Mouse (Mus musculus): Measurements from ENCODE around the gene Paox. TPM values are rescaled to one million over a fixed set of nuclear protein-coding genes. Genes with fewer than 3 reads are reported as not detected.

Paox gene
- polyA plus RNA-seq, 1 experiment from 2014 or later = 20.5 TPM

DNA sequence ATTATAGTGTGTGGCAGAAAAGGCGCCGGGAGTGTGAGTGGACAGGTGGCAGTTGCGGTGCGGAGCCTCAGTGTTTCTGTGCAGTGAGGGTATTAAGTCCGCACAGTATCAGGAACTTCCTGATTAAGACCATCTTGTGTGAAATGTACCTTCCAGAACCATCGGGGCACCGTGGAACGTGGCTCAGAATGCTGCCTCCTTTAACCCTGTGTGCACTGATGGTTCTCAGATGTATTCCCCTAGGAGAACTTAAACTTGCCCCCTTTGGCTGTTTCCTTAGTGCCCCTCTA is 22.4 kb downstream of the Paox start:
- under 1% methylated on average over 8 of the region's 8 CpGs for WGBS

DNA sequence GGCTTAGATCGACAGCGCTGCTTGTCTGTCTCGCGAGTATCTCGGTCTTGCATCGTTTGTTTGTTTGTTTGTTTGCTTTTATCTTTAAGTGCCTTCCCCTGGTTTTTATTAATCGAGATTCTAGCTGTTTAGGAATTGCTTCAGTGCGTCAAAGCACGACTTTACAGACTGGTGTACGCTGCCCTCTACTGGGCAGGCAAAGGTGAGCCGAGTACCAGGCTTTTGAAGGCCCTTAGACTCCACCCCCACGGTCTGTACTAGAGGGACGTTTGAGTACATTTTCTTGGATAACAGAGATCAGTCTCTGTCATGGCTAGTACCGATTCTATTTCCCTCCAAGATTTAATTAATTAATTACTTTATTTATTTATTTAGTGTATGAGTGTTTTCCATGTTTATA is 25.8 kb downstream of the Paox start:
- Histone ChIP-seq H3K27ac (replicated peaks) (no peak overlapping the region), H3K4me2 (replicated peaks) (no peak overlapping the region), H3K4me3 (replicated peaks) (no peak overlapping the region), H3K36me3 (no peaks in the 10 kb centered on the region), H3K4me1 (peaks cover 4% of the 10 kb centered on the region; the same call in 1 of the 2 replicates), H3K9me3 (replicated peaks) (no peaks in the 10 kb centered on the region), H3K9ac (no peak overlapping the region), H3K27me3 (no peaks in the 10 kb centered on the region)
- ATAC-seq (ENCODE audit: insufficient number of reproducible peaks, low FRiP score, low TSS enrichment, low read depth) = no peak
- WGBS = 3% methylated on average over 14 of the region's 14 CpGs

More for the DNA sequence above, 22.4 kb downstream of the Paox start:
- H3K27me3 ChIP-seq = no peaks in the 10 kb centered on the region
- H3K4me2 ChIP-seq (replicated peaks) = peak overlapping the region; percentile 83
- H3K36me3 ChIP-seq = peaks cover 9% of the 10 kb centered on the region
- H3K4me1 ChIP-seq = peaks cover 4% of the 10 kb centered on the region; the same call in 1 of the 2 replicates
- peak overlapping the region; percentile 60 for H3K4me3 ChIP-seq (replicated peaks)
- no peaks in the 10 kb centered on the region for H3K9me3 ChIP-seq (replicated peaks)
- ATAC-seq (ENCODE audit: insufficient number of reproducible peaks, low FRiP score, low TSS enrichment, low read depth) = no peak
- H3K27ac ChIP-seq (replicated peaks) = peak overlapping the region; percentile 85
- peak overlapping the region; percentile 66 for H3K9ac ChIP-seq

DNA sequence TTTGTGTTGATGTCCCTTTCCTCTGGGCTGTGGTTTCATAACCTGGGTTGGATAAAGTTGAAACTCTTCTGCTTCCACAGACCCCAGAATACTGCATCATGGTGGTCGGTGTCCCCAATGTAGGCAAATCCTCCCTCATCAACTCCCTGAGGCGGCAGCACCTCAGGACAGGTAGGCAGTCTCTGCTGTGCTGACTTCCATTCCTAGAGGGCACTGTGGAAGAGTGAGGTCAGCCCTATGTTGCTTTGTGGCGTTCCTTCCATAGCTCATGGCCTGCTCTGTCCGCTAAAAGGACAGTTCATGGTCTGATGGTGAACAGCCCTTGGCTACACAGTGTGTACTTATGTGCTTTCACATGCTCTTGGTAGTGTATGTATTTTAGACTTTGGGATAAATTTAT is 29.0 kb downstream of the Paox start:
- no peak overlapping the region for H3K27ac ChIP-seq (replicated peaks)
- ATAC-seq (ENCODE audit: insufficient number of reproducible peaks, low FRiP score, low TSS enrichment, low read depth) = no peak
- H3K27me3 ChIP-seq = no peaks in the 10 kb centered on the region
- no peaks in the 10 kb centered on the region for H3K9me3 ChIP-seq (replicated peaks)
- no peaks in the 10 kb centered on the region for H3K4me1 ChIP-seq
- WGBS = 80% methylated on average over 4 of the region's 4 CpGs
- H3K36me3 ChIP-seq = peaks cover 5% of the 10 kb centered on the region; the same call in 1 of the 2 replicates
- no peak overlapping the region for H3K4me3 ChIP-seq (replicated peaks)
- H3K9ac ChIP-seq = no peak overlapping the region
- H3K4me2 ChIP-seq (replicated peaks) = no peak overlapping the region

DNA sequence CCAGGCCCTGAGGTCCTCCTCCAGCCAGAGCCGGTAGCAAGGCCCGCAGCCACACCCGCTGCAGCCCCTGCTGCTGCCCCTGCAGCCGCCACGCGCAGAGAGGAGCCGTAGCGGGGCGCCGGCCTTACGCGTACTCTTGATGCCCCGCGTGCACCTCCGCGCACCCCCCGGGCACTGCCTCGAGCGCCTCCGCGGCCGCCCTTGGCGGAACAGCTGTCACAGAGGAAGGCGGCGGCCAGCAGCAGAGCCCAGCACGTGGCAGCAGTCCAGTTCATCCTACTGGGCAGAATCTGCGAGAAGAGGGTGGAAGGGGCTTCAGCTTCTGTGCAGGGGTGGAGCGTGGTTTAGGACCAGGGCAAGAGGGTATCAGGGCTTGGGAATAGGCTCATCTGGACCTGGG is 37.8 kb downstream of the Paox start:
- H3K4me1 ChIP-seq = peaks cover 11% of the 10 kb centered on the region
- no peak overlapping the region for H3K9ac ChIP-seq
- no peak overlapping the region for H3K27ac ChIP-seq (replicated peaks)
- no peak for ATAC-seq (ENCODE audit: insufficient number of reproducible peaks, low FRiP score, low TSS enrichment, low read depth)
- H3K36me3 ChIP-seq = no peaks in the 10 kb centered on the region
- peaks cover 38% of the 10 kb centered on the region for H3K27me3 ChIP-seq
- peak overlapping the region; percentile 11; the same call in 1 of the 2 replicates for H3K4me3 ChIP-seq (replicated peaks)
- H3K9me3 ChIP-seq (replicated peaks) = no peaks in the 10 kb centered on the region
- WGBS = 4% methylated on average over 28 of the region's 28 CpGs
- peak overlapping the region; percentile 43 for H3K4me2 ChIP-seq (replicated peaks)

DNA sequence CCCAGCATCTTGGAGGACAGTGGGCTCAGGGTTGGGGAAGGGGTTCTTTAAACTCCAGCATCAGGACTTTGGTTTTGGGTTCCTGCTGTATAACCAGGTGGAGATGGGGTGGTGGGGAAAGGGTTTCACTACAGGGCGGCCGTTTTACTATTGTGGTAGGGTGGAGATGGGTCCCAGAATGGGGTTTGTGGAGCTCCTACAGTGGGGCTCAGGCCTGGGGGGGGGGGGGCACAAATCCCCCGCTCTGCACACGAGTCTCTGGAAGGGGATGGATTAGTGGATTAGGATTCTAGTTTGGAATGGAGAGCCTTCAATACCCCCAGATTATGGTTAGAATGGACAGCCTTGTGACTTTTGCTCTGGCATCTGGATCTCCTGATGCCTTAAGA is 38.2 kb downstream of the Paox start:
- Histone ChIP-seq H3K27ac (replicated peaks) (no peak overlapping the region), H3K4me2 (replicated peaks) (peak overlapping the region; percentile 46), H3K9me3 (replicated peaks) (no peaks in the 10 kb centered on the region), H3K4me1 (peaks cover 11% of the 10 kb centered on the region), H3K4me3 (replicated peaks) (peak overlapping the region; percentile 30), H3K36me3 (no peaks in the 10 kb centered on the region), H3K9ac (no peak overlapping the region), H3K27me3 (peaks cover 41% of the 10 kb centered on the region)
- WGBS = 19% methylated on average over 4 of the region's 4 CpGs
- ATAC-seq (ENCODE audit: insufficient number of reproducible peaks, low FRiP score, low TSS enrichment, low read depth) = no peak

DNA sequence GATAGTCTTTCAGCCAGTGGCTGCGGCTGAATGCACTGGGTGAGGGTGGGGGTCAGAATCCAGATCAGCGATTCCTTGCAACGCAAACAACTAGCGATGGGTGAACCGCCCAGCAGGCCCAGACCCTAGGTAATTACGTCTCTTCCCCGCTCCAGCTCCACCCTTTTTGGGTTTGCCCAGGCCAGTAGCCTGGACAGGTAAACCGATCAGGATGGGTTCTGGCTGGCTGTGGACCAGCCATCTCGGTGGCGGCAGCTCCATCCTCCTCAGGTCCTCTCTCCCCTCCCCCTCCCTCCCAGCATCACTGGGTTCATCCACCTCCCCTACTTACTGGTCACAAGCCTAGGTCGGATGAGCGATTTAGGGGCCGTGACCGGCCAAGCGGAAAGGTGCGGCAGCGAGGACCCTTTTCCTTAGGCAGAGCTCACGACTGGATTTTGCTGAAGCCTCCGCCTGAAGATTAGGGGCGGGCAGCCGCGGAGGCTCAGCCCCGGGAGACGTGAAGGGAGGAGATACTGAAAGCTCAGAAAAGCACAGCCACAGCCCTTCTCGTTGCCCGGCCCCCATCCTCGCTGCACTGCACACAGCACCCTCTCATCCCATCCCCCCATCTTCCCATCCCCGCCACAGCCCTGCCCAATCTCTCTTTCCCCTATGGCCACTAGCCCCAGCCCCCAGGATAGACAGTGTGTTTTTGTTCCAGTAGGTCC is 38.8 kb downstream of the Paox start, which contains the start of gene Sprn:
Gene Sprn, minus strand, starts transcription at position 660 of the 710 bp plus-strand sequence.
- Histone ChIP-seq H3K4me2 (replicated peaks) (peak within 1 kb of the TSS; percentile 46), H3K36me3 (no peaks in the 10 kb centered on the region), H3K4me3 (replicated peaks) (peak within 1 kb of the TSS; percentile 30), H3K27ac (replicated peaks) (no peak within 1 kb of the TSS), H3K27me3 (peaks cover 44% of the 10 kb centered on the region), H3K4me1 (peaks cover 11% of the 10 kb centered on the region), H3K9me3 (replicated peaks) (no peaks in the 10 kb centered on the region), H3K9ac (no peak within 1 kb of the TSS)
- WGBS = 3% methylated on average over 28 of the region's 28 CpGs
- no peak for ATAC-seq (ENCODE audit: insufficient number of reproducible peaks, low FRiP score, low TSS enrichment, low read depth)

DNA sequence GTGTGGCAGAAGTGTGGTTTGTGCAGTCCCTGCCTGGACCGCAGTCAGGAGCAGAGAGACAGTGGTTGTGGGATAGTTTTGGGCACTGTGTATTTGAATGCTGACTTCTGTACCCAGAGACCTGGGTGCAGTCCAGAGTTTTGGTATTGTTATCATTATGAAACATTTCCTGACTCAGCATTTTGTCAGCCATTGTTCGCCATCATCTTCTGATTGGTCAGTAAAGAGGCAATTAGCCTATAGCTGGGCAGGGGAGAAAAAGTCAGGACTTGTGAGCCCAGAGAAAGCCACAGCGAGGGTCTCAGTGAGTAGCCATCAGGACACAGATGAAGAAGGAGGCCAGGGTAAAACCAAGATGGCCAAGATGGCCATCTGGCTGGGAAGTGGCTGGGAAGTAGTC is 44.8 kb downstream of the Paox start:
- Histone ChIP-seq H3K27ac (replicated peaks) (no peak overlapping the region), H3K9me3 (replicated peaks) (no peaks in the 10 kb centered on the region), H3K4me2 (replicated peaks) (no peak overlapping the region), H3K9ac (no peak overlapping the region), H3K4me3 (replicated peaks) (no peak overlapping the region), H3K4me1 (no peaks in the 10 kb centered on the region), H3K36me3 (no peaks in the 10 kb centered on the region), H3K27me3 (peaks cover 11% of the 10 kb centered on the region)
- ATAC-seq (ENCODE audit: insufficient number of reproducible peaks, low FRiP score, low TSS enrichment, low read depth) = no peak
- 81% methylated on average over 3 of the region's 3 CpGs for WGBS

DNA sequence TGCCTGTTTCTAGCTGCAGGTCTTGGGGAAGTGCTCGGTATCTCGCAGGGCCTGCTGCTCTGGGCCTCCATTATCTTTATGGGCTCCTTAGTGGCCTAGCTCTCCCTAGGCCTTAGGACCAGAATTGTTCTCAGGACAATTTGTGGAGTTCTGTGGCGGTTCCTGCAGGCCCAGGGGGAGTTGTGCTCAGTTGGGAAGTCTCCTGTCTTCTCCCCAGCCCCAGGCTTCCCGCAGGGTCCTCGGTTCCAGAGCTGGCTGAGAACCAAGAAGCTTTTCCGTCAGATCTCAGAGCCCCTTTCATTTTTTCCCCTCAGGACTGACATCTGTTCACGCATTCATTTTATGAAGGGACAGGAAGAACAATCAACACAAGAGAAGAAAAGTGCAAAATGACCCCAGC is 49.1 kb downstream of the Paox start, which contains the start of gene Olfr522:
Gene Olfr522, minus strand, starts transcription at position 101 of the 400 bp plus-strand sequence.
- ATAC-seq (ENCODE audit: insufficient number of reproducible peaks, low FRiP score, low TSS enrichment, low read depth) = no peak
- H3K27ac ChIP-seq (replicated peaks) = no peak within 1 kb of the TSS
- no peaks in the 10 kb centered on the region for H3K36me3 ChIP-seq
- no peak within 1 kb of the TSS for H3K9ac ChIP-seq
- 65% methylated on average over 7 of the region's 7 CpGs for WGBS
- no peaks in the 10 kb centered on the region for H3K4me1 ChIP-seq
- no peaks in the 10 kb centered on the region for H3K27me3 ChIP-seq
- no peaks in the 10 kb centered on the region for H3K9me3 ChIP-seq (replicated peaks)
- H3K4me2 ChIP-seq (replicated peaks) = no peak within 1 kb of the TSS
- H3K4me3 ChIP-seq (replicated peaks) = no peak within 1 kb of the TSS

DNA sequence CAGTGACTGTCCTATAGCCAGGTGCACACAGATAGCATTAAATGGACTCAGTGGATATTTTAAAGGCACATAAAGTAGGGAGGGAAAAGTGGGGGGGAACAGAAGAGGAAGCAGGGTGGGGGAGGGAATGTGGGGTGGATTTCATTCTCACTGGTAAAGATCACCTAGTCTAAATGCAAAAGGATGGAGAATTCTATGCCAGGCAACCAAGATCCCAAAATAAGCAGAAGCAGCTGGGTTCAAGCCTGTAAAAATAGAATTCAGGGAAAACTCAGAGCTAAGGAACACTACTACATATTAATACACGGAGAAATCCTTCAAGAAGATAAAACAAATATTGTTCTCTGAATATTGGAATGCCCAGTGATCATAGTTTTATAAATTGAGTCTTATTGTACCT is 52.4 kb downstream of the Paox start:
- H3K4me1 ChIP-seq = no peaks in the 10 kb centered on the region
- H3K4me3 ChIP-seq (replicated peaks) = no peak overlapping the region
- no peak overlapping the region for H3K9ac ChIP-seq
- no peak overlapping the region for H3K27ac ChIP-seq (replicated peaks)
- no peaks in the 10 kb centered on the region for H3K27me3 ChIP-seq
- no peak for ATAC-seq (ENCODE audit: insufficient number of reproducible peaks, low FRiP score, low TSS enrichment, low read depth)
- 61% methylated on average over 1 of the region's 1 CpGs for WGBS
- no peaks in the 10 kb centered on the region for H3K36me3 ChIP-seq
- no peaks in the 10 kb centered on the region for H3K9me3 ChIP-seq (replicated peaks)
- H3K4me2 ChIP-seq (replicated peaks) = no peak overlapping the region

DNA sequence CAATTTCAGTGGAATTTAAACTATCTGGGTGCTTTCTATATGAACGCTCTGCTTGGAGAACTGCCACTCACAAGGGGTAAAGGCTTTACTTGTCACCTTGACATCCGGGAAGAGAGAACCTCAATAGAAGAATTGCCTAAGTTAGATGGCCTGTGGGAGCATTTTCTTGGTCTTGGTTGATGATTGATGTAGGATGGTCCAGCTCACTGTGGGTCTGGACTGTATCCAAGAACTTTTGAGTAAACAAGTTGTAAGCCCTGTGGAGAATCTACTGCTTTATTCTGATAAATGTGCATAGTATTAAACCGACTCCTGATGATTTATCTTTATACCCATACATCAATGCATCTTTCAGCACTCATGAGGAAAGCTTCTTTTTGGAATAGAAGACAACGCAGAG is 53.8 kb downstream of the Paox start:
- Histone ChIP-seq H3K4me3 (replicated peaks) (no peak overlapping the region), H3K27ac (replicated peaks) (no peak overlapping the region), H3K9me3 (replicated peaks) (no peaks in the 10 kb centered on the region), H3K36me3 (no peaks in the 10 kb centered on the region), H3K4me2 (replicated peaks) (no peak overlapping the region), H3K9ac (no peak overlapping the region), H3K4me1 (no peaks in the 10 kb centered on the region), H3K27me3 (no peaks in the 10 kb centered on the region)
- WGBS = 70% methylated on average over 4 of the region's 4 CpGs
- ATAC-seq (ENCODE audit: insufficient number of reproducible peaks, low FRiP score, low TSS enrichment, low read depth) = no peak

DNA sequence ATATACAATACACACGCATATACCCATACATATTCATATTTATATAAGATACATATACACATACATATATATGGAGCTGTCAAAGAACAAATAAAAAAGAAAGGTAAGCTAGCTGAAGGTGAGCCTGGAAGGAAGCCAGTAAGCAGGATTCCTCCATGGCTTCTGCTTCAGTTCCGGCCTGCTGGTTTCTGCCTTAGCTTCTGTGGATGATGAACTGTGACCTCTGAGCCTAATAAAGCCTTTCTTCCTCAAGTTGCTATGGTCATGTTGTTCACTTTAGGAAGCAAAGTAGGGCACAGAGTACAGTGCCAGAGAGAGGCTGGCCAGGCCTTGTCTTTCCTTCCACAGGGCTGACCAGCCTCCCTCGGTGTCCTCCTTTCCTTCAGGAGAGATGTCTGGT is 55.3 kb downstream of the Paox start:
- WGBS = 92% methylated on average over 3 of the region's 3 CpGs
- no peak overlapping the region for H3K4me2 ChIP-seq (replicated peaks)
- H3K9me3 ChIP-seq (replicated peaks) = no peaks in the 10 kb centered on the region
- no peak overlapping the region for H3K4me3 ChIP-seq (replicated peaks)
- H3K27me3 ChIP-seq = no peaks in the 10 kb centered on the region
- ATAC-seq (ENCODE audit: insufficient number of reproducible peaks, low FRiP score, low TSS enrichment, low read depth) = no peak
- no peaks in the 10 kb centered on the region for H3K4me1 ChIP-seq
- no peak overlapping the region for H3K27ac ChIP-seq (replicated peaks)
- no peaks in the 10 kb centered on the region for H3K36me3 ChIP-seq
- H3K9ac ChIP-seq = no peak overlapping the region

DNA sequence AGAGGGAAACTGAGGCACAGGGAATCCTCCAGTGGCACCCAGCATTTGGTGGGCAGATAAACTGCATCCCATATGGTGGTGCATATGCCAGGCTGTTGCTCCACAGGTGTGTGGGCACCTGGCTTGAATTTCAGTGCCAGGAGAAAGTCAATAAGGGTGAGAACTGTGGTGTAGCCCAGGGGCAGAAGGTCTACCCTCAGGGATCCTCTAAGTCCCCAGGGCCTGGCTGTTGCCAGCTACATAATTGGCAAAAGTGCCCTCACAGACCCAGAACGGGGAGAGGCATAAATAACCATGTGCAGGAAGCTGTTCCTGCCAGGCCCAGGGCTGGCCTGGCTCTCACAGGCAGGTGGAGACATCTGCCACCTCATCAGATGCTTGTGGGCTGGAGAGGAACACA is 57.3 kb downstream of the Paox start, which contains the start of gene Olfr523:
Gene Olfr523, plus strand, starts transcription at position 282 of the 400 bp plus-strand sequence.
- Histone ChIP-seq H3K27me3 (no peaks in the 10 kb centered on the region), H3K36me3 (no peaks in the 10 kb centered on the region), H3K4me1 (no peaks in the 10 kb centered on the region), H3K27ac (replicated peaks) (no peak within 1 kb of the TSS), H3K9me3 (replicated peaks) (no peaks in the 10 kb centered on the region), H3K4me2 (replicated peaks) (no peak within 1 kb of the TSS), H3K4me3 (replicated peaks) (no peak within 1 kb of the TSS), H3K9ac (no peak within 1 kb of the TSS)
- no peak for ATAC-seq (ENCODE audit: insufficient number of reproducible peaks, low FRiP score, low TSS enrichment, low read depth)
- WGBS = 20% methylated on average over 1 of the region's 1 CpGs

All from embryonic facial prominence, embryonic 15.5 days (tissue).